Mouse (Mus musculus): ENCODE data around the gene Fndc7. TPM values are rescaled to one million over a fixed set of nuclear protein-coding genes. Genes with fewer than 3 reads are reported as not detected.

Gene Fndc7
- not detected for polyA plus RNA-seq (2014; fragmentation: Illumina TruSeq; extraction: RNeasy Lipid Tissue Mini Kit (QIAGEN cat#74804); ENCODE audit: low read depth, low replicate concordance)

GRCm38 (mm10) chr3:108889908-108890307, at the start of gene Fndc7:
Fndc7 (minus strand) TSS chr3:108890008.

GRCm38 (mm10) chr3:108939573-108939972, 49.8 kb upstream of the Fndc7 start, which contains the start of gene Henmt1:
Henmt1 (plus strand) TSS chr3:108939873.

GRCm38 (mm10) chr3:108911548-108912413, 22.0 kb upstream of the Fndc7 start, which contains the start of gene Prpf38b:
Prpf38b (minus strand) TSS chr3:108911727.

GRCm38 (mm10) chr3:108840000-108840715, 49.6 kb downstream of the Fndc7 start, which contains the start of gene Stxbp3:
Stxbp3 (minus strand) TSS chr3:108840526.

Other genes starting within 250 kb of the Fndc7 start
- gene Clcc1, start 236.1 kb downstream of the Fndc7 start, polyA plus RNA-seq (2014; fragmentation: Illumina TruSeq; extraction: RNeasy Lipid Tissue Mini Kit (QIAGEN cat#74804); ENCODE audit: low read depth, low replicate concordance) = 76.9 TPM
- gene Gpsm2, start 167.7 kb downstream of the Fndc7 start, polyA plus RNA-seq (2014; fragmentation: Illumina TruSeq; extraction: RNeasy Lipid Tissue Mini Kit (QIAGEN cat#74804); ENCODE audit: low read depth, low replicate concordance) = 1.2 TPM
- gene Aknad1, start 150.3 kb downstream of the Fndc7 start, polyA plus RNA-seq (2014; fragmentation: Illumina TruSeq; extraction: RNeasy Lipid Tissue Mini Kit (QIAGEN cat#74804); ENCODE audit: low read depth, low replicate concordance) = not detected
- gene Stxbp3, start 49.5 kb downstream of the Fndc7 start, polyA plus RNA-seq (2014; fragmentation: Illumina TruSeq; extraction: RNeasy Lipid Tissue Mini Kit (QIAGEN cat#74804); ENCODE audit: low read depth, low replicate concordance) = 25.7 TPM
- 43.0 TPM for gene Prpf38b, start 21.7 kb upstream of the Fndc7 start, polyA plus RNA-seq (2014; fragmentation: Illumina TruSeq; extraction: RNeasy Lipid Tissue Mini Kit (QIAGEN cat#74804); ENCODE audit: low read depth, low replicate concordance)
- gene Henmt1, start 49.9 kb upstream of the Fndc7 start, polyA plus RNA-seq (2014; fragmentation: Illumina TruSeq; extraction: RNeasy Lipid Tissue Mini Kit (QIAGEN cat#74804); ENCODE audit: low read depth, low replicate concordance) = not detected
- not detected for gene Gm9857, start 50.4 kb upstream of the Fndc7 start, polyA plus RNA-seq (2014; fragmentation: Illumina TruSeq; extraction: RNeasy Lipid Tissue Mini Kit (QIAGEN cat#74804); ENCODE audit: low read depth, low replicate concordance)
- 9.6 TPM for gene Fam102b, start 137.6 kb upstream of the Fndc7 start, polyA plus RNA-seq (2014; fragmentation: Illumina TruSeq; extraction: RNeasy Lipid Tissue Mini Kit (QIAGEN cat#74804); ENCODE audit: low read depth, low replicate concordance)
- gene Slc25a54, start 190.5 kb upstream of the Fndc7 start, polyA plus RNA-seq (2014; fragmentation: Illumina TruSeq; extraction: RNeasy Lipid Tissue Mini Kit (QIAGEN cat#74804); ENCODE audit: low read depth, low replicate concordance) = not detected
- gene Slc25a24, start 233.1 kb upstream of the Fndc7 start, polyA plus RNA-seq (2014; fragmentation: Illumina TruSeq; extraction: RNeasy Lipid Tissue Mini Kit (QIAGEN cat#74804); ENCODE audit: low read depth, low replicate concordance) = 5.4 TPM